Mouse (Mus musculus): ENCODE measurements at regions not wholly inside any gene's neighbourhood (a gene's known extent, or its start where the extent isn't known, plus 50 kb on each side); places are given as distances from the start of the nearest gene placed in this dataset.

DNA sequence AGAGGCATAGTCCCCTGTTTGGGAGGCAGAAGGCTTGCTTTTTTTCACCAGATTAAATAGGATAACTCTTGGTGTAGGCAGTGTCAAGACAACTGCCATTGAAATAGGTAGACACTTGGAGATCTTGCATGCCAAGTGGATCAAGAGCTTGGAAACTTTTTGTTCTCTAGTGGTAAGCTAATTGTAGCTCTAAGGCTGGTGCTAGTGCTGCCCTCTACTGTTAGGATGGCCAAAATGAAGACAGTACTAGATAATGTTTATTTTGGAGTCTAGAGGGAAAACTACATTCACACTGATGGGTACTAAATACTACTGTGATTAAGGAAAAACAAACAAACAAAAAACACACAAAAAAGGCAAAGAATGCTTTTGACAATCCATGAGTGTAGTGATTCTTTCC lies 1428.4 kb upstream of the Tacstd2 start:
- TF ChIP-seq ZNF384 (IDR thresholded peaks at IDR 0.05; ENCODE audit: low read depth, low read length) (no peak), HCFC1 (IDR thresholded peaks at IDR 0.05; ENCODE audit: borderline replicate concordance, insufficient read depth, low read length) (no peak)
